Mouse (Mus musculus) brain, embryonic 14.5 days (tissue): ENCODE data around the gene Tbc1d8.

ENCODE experiments used
- CTCF ChIP-seq: fragments of 200-500 bp; IDR thresholded peaks from 2 replicates; pipeline ENCODE4 v1.5.1; 2012; ENCODE audit warnings: inconsistent platforms, mild to moderate bottlenecking, moderate library complexity, borderline replicate concordance; ENCODE audit not compliant: insufficient read depth, insufficient read length; ENCODE audit errors: extremely low read depth
- POLR2A ChIP-seq: fragments of 200-500 bp; IDR thresholded peaks from 2 replicates; pipeline ENCODE4 v1.6.1; 2012; ENCODE audit warnings: mild to moderate bottlenecking, inconsistent platforms, borderline replicate concordance; ENCODE audit not compliant: poor library complexity, insufficient read depth, insufficient read length, severe bottlenecking; ENCODE audit errors: extremely low read depth

- TF ChIP-seq POLR2A: no peak
- no peak for TF ChIP-seq CTCF
These were observed 69.9 kb downstream of the Tbc1d8 start for GRCm38 (mm10) chr1:39408668-39409067.
